Mouse (Mus musculus) adrenal gland, adult (tissue): ENCODE results near the gene Sart1.
"Not testable (repeated sequence)": the region's sequence is repeated elsewhere in the genome, so short reads cannot be mapped to it uniquely, and the experiment has no call there.

ENCODE experiments used
- DNase-seq, 2 experiments: peaks; one replicate each; pipeline ENCODE4 v3.0.0; 2022 to 2023; ENCODE audit warnings: low spot score in 1 of 2; ENCODE audit not compliant: inconsistent age in 2 of 2

Gene Sart1

DNA sequence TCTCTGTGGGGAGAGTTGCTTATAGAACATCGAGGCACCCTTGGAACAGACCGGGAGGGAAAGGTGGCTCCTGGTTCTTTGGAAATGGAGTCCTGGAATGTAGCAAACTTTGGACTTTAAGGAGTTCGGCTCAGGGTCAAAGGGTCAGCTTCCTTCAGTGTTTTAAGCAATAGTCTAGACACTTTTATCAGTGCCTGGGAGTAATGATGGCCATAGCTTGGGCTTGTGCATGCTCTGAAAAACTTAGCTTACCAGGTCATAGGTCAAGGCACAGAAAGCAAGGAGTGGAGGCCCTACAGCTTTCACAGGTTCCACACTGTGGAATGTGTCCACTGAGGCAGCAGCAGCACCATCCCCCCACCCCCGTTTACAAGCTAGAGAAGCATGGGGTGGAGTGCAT, 13.8 kb downstream of the Sart1 start:
- DNase-seq, result no peak

DNA sequence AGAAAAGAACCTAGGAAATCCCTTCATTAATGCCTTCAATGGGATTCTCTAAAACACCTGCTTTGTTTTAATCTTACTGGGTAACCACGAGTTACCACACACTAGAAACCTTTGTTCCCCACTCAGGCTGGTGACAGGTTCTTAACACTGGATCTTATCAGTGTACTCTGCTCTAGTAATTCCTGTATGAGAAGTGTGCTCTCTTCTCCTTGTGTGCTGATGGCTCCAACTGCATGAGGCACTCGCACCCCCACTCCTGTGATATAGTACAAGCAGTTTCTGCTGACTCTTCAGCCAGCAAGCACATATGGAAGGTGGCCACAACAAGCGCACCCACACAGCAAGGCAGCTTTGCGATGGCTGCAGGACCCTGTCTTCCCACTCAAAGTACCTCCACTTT, 14.3 kb downstream of the Sart1 start:
- no peak for DNase-seq

GRCm38 (mm10) chr19:5372724-5373123, 15.8 kb downstream of the Sart1 start:
- DNase-seq, result no peak

GRCm38 (mm10) chr19:5370932-5371331, 17.6 kb downstream of the Sart1 start:
- no peak for DNase-seq

GRCm38 (mm10) chr19:5367455-5367854, 21.0 kb downstream of the Sart1 start:
- peak in 1 of 2 experiments; percentile 42 for DNase-seq

- no peak for DNase-seq
These were observed 21.5 kb downstream of the Sart1 start, which contains the start of gene Banf1 for GRCm38 (mm10) chr19:5367053-5367359. TSS of gene Banf1 (minus strand) at chr19:5367168.

GRCm38 (mm10) chr19:5366175-5367052, 22.1 kb downstream of the Sart1 start, which contains the start of gene Eif1ad:
TSS of gene Eif1ad (plus strand) at chr19:5366741.
- DNase-seq, result peak; percentile 97 to 100

DNA sequence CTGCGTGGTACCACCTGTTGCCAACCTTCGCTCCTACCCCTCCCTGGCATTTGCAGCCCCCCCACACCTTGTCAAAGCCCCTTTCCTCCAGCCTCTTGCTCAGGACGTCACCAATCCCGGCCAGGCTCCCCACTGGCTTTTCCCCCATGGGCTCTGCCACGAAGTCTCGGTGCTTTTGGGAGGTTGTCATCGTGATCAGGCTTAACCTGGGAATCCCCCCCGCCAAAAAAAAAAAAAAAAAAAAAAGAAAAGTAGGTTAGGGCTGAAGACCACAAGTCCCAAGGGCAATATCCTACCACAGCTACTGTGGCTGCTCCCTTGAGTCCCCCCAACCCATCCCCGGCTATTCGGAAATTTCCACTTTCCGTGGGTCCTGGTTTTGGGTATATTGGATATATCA, 22.8 kb downstream of the Sart1 start:
- DNase-seq, result peak; percentile 41 to 54

DNA sequence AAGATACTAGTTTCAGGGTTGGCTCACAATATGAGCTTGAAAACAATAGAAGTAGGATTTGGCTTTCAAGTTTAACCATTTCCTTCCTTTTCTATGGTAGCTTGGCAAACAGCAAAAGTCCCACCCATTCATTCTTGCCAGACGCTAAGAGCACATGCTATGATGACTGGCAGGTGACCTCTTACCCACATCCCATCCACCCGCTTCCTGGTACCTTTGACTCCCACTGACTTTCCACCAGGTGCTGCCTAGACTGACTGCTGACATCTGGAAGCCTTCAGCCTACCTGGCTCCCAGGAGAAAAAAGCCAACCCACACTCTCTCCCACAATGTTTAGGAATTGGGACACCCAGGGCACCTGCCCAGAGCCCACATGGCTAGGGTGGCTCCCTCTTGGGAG, 24.4 kb downstream of the Sart1 start:
- peak in 1 of 2 experiments; percentile 50 for DNase-seq

DNA sequence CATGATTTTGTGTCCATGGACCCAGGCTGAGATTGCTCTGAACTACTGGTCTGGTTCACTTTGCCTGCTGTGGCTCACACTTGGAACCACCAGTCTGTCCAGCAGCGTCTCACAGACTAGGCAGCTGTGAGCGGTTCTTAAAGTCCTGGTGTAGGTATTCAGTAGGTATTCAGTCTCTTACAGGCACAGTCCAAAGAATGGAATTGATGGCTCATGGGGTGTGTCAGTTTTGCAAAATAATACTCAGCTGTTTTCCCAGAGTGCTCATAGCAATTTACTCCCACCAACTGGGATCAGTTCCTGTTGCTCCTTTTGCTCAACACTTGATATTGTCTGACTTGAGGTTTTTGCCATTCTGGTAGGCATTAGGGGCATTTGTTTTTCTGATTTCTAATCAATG, 26.3 kb downstream of the Sart1 start:
- DNase-seq, result no peak

DNA sequence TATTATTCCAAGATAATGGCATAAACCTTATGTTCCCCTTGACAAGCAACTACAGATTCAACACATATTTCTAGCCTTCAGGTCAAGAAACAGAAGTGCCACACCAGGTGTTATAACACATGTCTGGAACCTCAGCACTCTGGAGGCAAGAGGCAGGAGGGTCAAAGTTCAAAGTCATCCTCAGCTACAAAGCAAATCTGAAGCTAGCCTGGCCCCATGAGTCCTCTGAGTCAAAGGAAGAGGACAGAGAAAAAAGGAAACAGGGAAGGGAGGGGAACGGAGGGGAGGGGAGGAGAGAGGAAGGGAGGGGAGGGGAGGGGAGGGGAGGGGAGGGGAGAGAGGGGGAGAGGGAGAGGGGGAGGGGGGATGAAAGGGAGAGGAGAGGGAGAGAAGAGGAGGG, 32.4 kb downstream of the Sart1 start:
- no peak for DNase-seq

- no peak for DNase-seq
These were observed 34.9 kb downstream of the Sart1 start for GRCm38 (mm10) chr19:5353609-5354008.

DNA sequence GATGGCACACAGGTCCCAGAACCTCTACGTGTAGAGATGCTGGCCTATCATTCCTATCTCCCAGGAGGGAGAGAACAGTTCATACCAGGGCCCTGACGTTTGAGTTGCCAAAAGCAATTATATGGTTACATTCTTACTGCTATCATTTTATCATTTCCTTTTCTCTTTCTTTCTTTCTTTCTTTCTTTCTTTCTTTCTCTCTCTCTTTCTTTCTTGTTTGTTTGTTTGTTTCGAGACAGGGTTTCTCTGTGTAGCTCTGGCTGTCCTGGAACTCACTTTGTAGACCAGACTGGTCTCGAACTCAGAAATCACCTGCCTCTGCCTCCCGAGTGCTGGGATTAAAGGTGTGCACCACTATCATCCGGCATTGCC, 39.0 kb downstream of the Sart1 start, which contains the start of gene Cst6:
Gene Cst6 (minus strand): TSS at position 73 of the 372 bp plus-strand sequence.
- DNase-seq, result not testable (repeated sequence)

GRCm38 (mm10) chr19:5348526-5349501, 39.7 kb downstream of the Sart1 start:
- DNase-seq, result peak; percentile 49 to 78

DNA sequence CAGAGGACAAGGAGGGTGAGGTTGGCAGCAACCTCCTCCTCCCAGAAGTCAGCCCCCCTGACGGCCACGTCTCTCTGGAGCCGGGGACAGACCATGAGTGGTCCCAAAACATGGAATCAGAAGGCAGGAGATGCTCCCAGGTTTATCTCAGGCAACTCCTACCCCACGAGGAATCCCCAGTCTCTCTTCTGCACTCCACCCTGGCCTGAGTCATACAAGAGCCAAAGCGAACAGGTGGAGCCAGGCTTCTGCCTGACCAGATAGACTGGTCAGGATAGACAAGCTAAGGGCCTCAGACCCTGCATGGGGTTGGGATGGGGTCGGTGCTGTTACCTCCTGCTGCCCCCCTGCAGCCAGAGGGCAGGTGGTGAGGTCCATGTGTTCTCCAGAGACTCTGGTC, 40.4 kb downstream of the Sart1 start:
- DNase-seq, result no peak

- DNase-seq, result no peak
These were observed 43.0 kb downstream of the Sart1 start for GRCm38 (mm10) chr19:5345297-5346131.

DNA sequence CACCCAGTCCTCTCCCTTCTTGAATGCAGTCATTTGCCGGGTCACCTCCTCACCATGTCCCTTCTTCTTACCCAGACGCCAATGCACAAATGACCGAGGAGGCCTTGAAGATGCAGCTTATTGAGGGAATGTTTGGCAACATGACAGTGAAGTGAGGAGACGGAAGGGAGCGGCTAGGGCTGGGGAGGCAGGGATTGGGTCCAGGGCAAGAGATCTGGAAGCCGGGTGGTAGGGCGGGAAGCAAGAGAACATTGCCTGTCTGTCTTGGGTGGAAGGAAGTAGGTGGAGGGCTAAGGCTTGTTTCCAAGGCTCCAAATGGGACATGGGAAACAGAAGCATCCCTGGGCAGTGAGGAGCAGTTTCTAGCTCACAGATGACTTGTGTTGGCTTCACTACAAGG, 47.1 kb downstream of the Sart1 start:
- no peak for DNase-seq

- peak; percentile 78 to 91 for DNase-seq
These were observed 50.5 kb downstream of the Sart1 start for GRCm38 (mm10) chr19:5337975-5338374.

GRCm38 (mm10) chr19:5335441-5335840, 53.1 kb downstream of the Sart1 start, which contains the start of gene Catsper1:
TSS of gene Catsper1 (plus strand) at chr19:5335741.
- DNase-seq, result no peak

DNA sequence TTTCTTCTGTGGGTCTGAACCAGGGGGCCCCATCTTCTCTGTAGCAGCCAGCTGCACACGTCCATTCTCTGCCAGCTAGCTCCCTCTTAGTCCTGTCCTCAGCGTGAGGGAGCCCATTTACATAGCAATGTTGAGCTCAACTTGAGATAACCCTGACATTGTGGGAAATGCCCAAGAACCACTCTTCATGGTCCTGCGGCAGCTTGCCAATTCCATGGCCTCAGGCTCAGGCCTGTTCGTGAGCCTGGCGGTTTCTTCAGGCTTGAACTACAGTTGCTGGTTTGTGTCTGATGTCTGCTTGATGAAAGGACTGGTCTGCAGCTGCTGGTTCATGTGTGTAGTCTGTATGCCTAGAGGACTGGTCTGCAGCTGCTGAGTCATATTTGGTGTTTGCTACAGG, 53.8 kb downstream of the Sart1 start:
- DNase-seq, result no peak

- no peak for DNase-seq
These were observed 60.5 kb downstream of the Sart1 start for GRCm38 (mm10) chr19:5327970-5328369.
